In genomic region chr17:79553850-79554249, GRCm38 (mm10) we compare ENCODE assay signal across 16 mouse cellular contexts. TPM values are rescaled to one million over a fixed set of nuclear protein-coding genes. Genes with fewer than 3 reads are reported as not detected.
A peak's percentile ranks its signal among the peaks of the same experiment; 100 is the strongest.
DNase-seq lines count a peak whose midpoint lies in the region; ATAC-seq and TF ChIP-seq lines count a peak whose summit lies in the region.
"Had no signal": no experiment of that assay in that cellular context is flagged by ENCODE, and none has a peak within 500 bp of the region (broad histone marks: within the 10 kb centered on the region; RNA-seq: fewer than 3 reads in every experiment).

No protein-coding gene starts in this region.

- no peak overlapping the region for H3K4me3 ChIP-seq in hindbrain, postnatal 0 days (ENCODE audit: low read length)
- no peak overlapping the region for H3K4me3 ChIP-seq in hindbrain, embryonic 12.5 days
- H3K4me3 ChIP-seq in stomach, embryonic 16.5 days (replicated peaks; ENCODE audit: low read length) = no peak overlapping the region
- H3K4me3 ChIP-seq in stomach, postnatal 0 days (ENCODE audit: low read depth, low read length) = no peak overlapping the region
- no peak overlapping the region for H3K4me3 ChIP-seq in lung, postnatal 0 days (ENCODE audit: low read depth, low read length)
- H3K4me3 ChIP-seq: liver, embryonic 15.5 days; midbrain, embryonic 13.5 days; neural tube, embryonic 12.5 days had no signal

- H3K27me3 ChIP-seq in hindbrain, postnatal 0 days (ENCODE audit: insufficient read depth, low read length) = no peaks in the 10 kb centered on the region
- no peaks in the 10 kb centered on the region for H3K27me3 ChIP-seq in hindbrain, embryonic 12.5 days
- no peaks in the 10 kb centered on the region for H3K27me3 ChIP-seq in stomach, embryonic 16.5 days (ENCODE audit: control insufficient read depth, insufficient read depth, low read length)
- H3K27me3 ChIP-seq in stomach, postnatal 0 days (ENCODE audit: control insufficient read depth, insufficient read depth, low read length) = no peaks in the 10 kb centered on the region
- H3K27me3 ChIP-seq in lung, postnatal 0 days (replicated peaks; ENCODE audit: insufficient read depth, low read length) = no peaks in the 10 kb centered on the region
- H3K27me3 ChIP-seq: liver, embryonic 15.5 days; midbrain, embryonic 13.5 days; neural tube, embryonic 12.5 days had no signal

- H3K9me3 ChIP-seq in hindbrain, postnatal 0 days (ENCODE audit: low read length) = no peaks in the 10 kb centered on the region
- H3K9me3 ChIP-seq in hindbrain, embryonic 12.5 days (replicated peaks) = no peaks in the 10 kb centered on the region
- H3K9me3 ChIP-seq in stomach, embryonic 16.5 days (replicated peaks; ENCODE audit: control insufficient read depth, low read length) = no peaks in the 10 kb centered on the region
- no peaks in the 10 kb centered on the region for H3K9me3 ChIP-seq in stomach, postnatal 0 days (ENCODE audit: control insufficient read depth, low read length)
- H3K9me3 ChIP-seq in lung, postnatal 0 days (ENCODE audit: low read length) = no peaks in the 10 kb centered on the region
- H3K9me3 ChIP-seq: liver, embryonic 15.5 days; midbrain, embryonic 13.5 days; neural tube, embryonic 12.5 days had no signal

- peak; percentile 35; the same call in 1 of the 2 replicates for ATAC-seq in hindbrain, postnatal 0 days
- ATAC-seq in hindbrain, embryonic 12.5 days (ENCODE audit: low FRiP score) = no peak
- peak; percentile 47; the same call in 1 of the 2 replicates for ATAC-seq in stomach, embryonic 16.5 days (ENCODE audit: insufficient read depth, low FRiP score)
- no peak for ATAC-seq in stomach, postnatal 0 days (ENCODE audit: low FRiP score, low TSS enrichment)
- peak; percentile 53 for ATAC-seq in lung, postnatal 0 days
- ATAC-seq: intestine, postnatal 0 days; midbrain, embryonic 13.5 days had no signal

- no peak for TF ChIP-seq EP300 in stomach, postnatal 0 days (optimal IDR thresholded peaks at IDR 0.05)
- TF ChIP-seq EP300 in lung, postnatal 0 days (IDR thresholded peaks at IDR 0.05) = no peak; the same call in 1 of the 2 replicates

- no peaks in the 10 kb centered on the region for H3K36me3 ChIP-seq in hindbrain, postnatal 0 days (ENCODE audit: insufficient read depth, low read length)
- no peaks in the 10 kb centered on the region for H3K36me3 ChIP-seq in hindbrain, embryonic 12.5 days
- H3K36me3 ChIP-seq in stomach, embryonic 16.5 days (ENCODE audit: control insufficient read depth, insufficient read depth, low read length) = no peaks in the 10 kb centered on the region
- H3K36me3 ChIP-seq in stomach, postnatal 0 days (ENCODE audit: control insufficient read depth, insufficient read depth, low read length) = no peaks in the 10 kb centered on the region
- H3K36me3 ChIP-seq in lung, postnatal 0 days (ENCODE audit: insufficient read depth, low read length) = no peaks in the 10 kb centered on the region
- H3K36me3 ChIP-seq: liver, embryonic 15.5 days; midbrain, embryonic 13.5 days; neural tube, embryonic 12.5 days had no signal

- DNase-seq in hindbrain, postnatal 0 days (ENCODE audit: low spot score) = peak; percentile 61
- no peak for DNase-seq in stomach, postnatal 0 days (ENCODE audit: low spot score)
- peak; percentile 32 for DNase-seq in lung, postnatal 0 days (ENCODE audit: low spot score)
- no peak for DNase-seq in adrenal gland, postnatal 36 days
- no peak for DNase-seq in spleen, adult 12 weeks (ENCODE audit: low spot score)
- DNase-seq: adrenal gland, postnatal 14 days; cerebellum, adult 11 months; heart, postnatal 36 days; right cerebral cortex, adult 18-20 months; thymus, postnatal 14 days had no signal

- 46% methylated on average over 2 of the region's 2 CpGs for WGBS in hindbrain, postnatal 0 days
- 91% methylated on average over 2 of the region's 2 CpGs for WGBS in hindbrain, embryonic 12.5 days
- 47% methylated on average over 2 of the region's 2 CpGs for WGBS in stomach, embryonic 16.5 days
- 41% methylated on average over 2 of the region's 2 CpGs for WGBS in stomach, postnatal 0 days
- 50% methylated on average over 2 of the region's 2 CpGs for WGBS in lung, postnatal 0 days

- no peak overlapping the region for H3K4me2 ChIP-seq in hindbrain, postnatal 0 days (ENCODE audit: low read depth, low read length)
- H3K4me2 ChIP-seq in hindbrain, embryonic 12.5 days (replicated peaks) = no peak overlapping the region
- H3K4me2 ChIP-seq in stomach, embryonic 16.5 days (ENCODE audit: low read depth, low read length) = no peak overlapping the region
- no peak overlapping the region for H3K4me2 ChIP-seq in stomach, postnatal 0 days (replicated peaks; ENCODE audit: low read depth)
- H3K4me2 ChIP-seq in lung, postnatal 0 days (replicated peaks; ENCODE audit: low read depth, low read length) = no peak overlapping the region
- H3K4me2 ChIP-seq: liver, embryonic 15.5 days; midbrain, embryonic 13.5 days; neural tube, embryonic 12.5 days had no signal

- no peak overlapping the region for H3K9ac ChIP-seq in hindbrain, postnatal 0 days (replicated peaks; ENCODE audit: low read length)
- no peak overlapping the region for H3K9ac ChIP-seq in hindbrain, embryonic 12.5 days
- no peak overlapping the region for H3K9ac ChIP-seq in stomach, embryonic 16.5 days (ENCODE audit: low read length)
- H3K9ac ChIP-seq in stomach, postnatal 0 days (ENCODE audit: low read length) = no peak overlapping the region
- H3K9ac ChIP-seq in lung, postnatal 0 days (replicated peaks; ENCODE audit: low read depth) = no peak overlapping the region
- H3K9ac ChIP-seq: liver, embryonic 15.5 days; midbrain, embryonic 13.5 days; neural tube, embryonic 12.5 days had no signal

- no peak for TF ChIP-seq CTCF in hindbrain, postnatal 0 days (IDR thresholded peaks at IDR 0.05; ENCODE audit: low read depth)
- TF ChIP-seq CTCF in stomach, postnatal 0 days (IDR thresholded peaks at IDR 0.05; ENCODE audit: low read depth) = no peak
- no peak for TF ChIP-seq CTCF in lung, postnatal 0 days (IDR thresholded peaks at IDR 0.05)

- H3K4me1 ChIP-seq in hindbrain, postnatal 0 days (ENCODE audit: insufficient read depth, low read length) = no peaks in the 10 kb centered on the region
- H3K4me1 ChIP-seq in hindbrain, embryonic 12.5 days = no peaks in the 10 kb centered on the region
- no peaks in the 10 kb centered on the region for H3K4me1 ChIP-seq in stomach, embryonic 16.5 days (ENCODE audit: control insufficient read depth, insufficient read depth, low read length)
- H3K4me1 ChIP-seq in stomach, postnatal 0 days (replicated peaks; ENCODE audit: control insufficient read depth, insufficient read depth) = no peaks in the 10 kb centered on the region
- no peaks in the 10 kb centered on the region for H3K4me1 ChIP-seq in lung, postnatal 0 days (ENCODE audit: insufficient read depth, low read depth, low read length)
- H3K4me1 ChIP-seq: liver, embryonic 15.5 days; midbrain, embryonic 13.5 days; neural tube, embryonic 12.5 days had no signal

- H3K27ac ChIP-seq in hindbrain, postnatal 0 days = no peak overlapping the region
- no peak overlapping the region for H3K27ac ChIP-seq in hindbrain, embryonic 12.5 days
- H3K27ac ChIP-seq in stomach, embryonic 16.5 days (ENCODE audit: low read length) = no peak overlapping the region
- no peak overlapping the region for H3K27ac ChIP-seq in stomach, postnatal 0 days (replicated peaks)
- no peak overlapping the region for H3K27ac ChIP-seq in lung, postnatal 0 days (ENCODE audit: low read length)
- H3K27ac ChIP-seq: liver, embryonic 15.5 days; midbrain, embryonic 13.5 days; neural tube, embryonic 12.5 days had no signal

RNA-seq across cellular contexts. Expression of gene Rmdn2, which starts 57.8 kb away (rescaled TPM):
- 3.6 and 6.1 TPM in 2 replicates for total RNA-seq in hindbrain, postnatal 0 days (2014; rRNA removed)
- 11.1 and 12.4 TPM in 2 replicates for polyA plus RNA-seq in hindbrain, postnatal 0 days (2015; fragmentation: Nextera tagmentation; extraction: Ambion mirVana)
- polyA plus RNA-seq in hindbrain, embryonic 12.5 days (2016; fragmentation: Nextera tagmentation; extraction: Ambion mirVana) = 7.5 and 10.5 TPM in 2 replicates
- 8.4 and 9.7 TPM in 2 replicates for polyA plus RNA-seq in stomach, embryonic 16.5 days (2015; fragmentation: Nextera tagmentation; extraction: Ambion mirVana)
- 7.2 and 9.0 TPM in 2 replicates for polyA plus RNA-seq in stomach, postnatal 0 days (2015; fragmentation: Nextera tagmentation; extraction: Ambion mirVana)
- polyA plus RNA-seq in lung, postnatal 0 days (2015; fragmentation: Nextera tagmentation; extraction: Ambion mirVana) = 38.7 and 58.1 TPM in 2 replicates
- 100 to 1,000 TPM; 287 to 356 TPM for total RNA-seq in adrenal gland, postnatal 36 days (2021)

Comparison
In these comparisons a context has a peak if more than half of its experiments do, and no peak if none do; other contexts are left out.
1. ATAC-seq: peak in hindbrain, postnatal 0 days (single experiment), stomach, embryonic 16.5 days (single experiment) and lung, postnatal 0 days (single experiment); none in hindbrain, embryonic 12.5 days (single experiment) and stomach, postnatal 0 days (single experiment).
2. DNase-seq: peak in hindbrain, postnatal 0 days (single experiment) and lung, postnatal 0 days (single experiment); none in stomach, postnatal 0 days (single experiment), adrenal gland, postnatal 36 days (0 of 2) and spleen, adult 12 weeks (single experiment).